24 mouse cellular contexts compared by ENCODE assay signal in the genomic region with DNA sequence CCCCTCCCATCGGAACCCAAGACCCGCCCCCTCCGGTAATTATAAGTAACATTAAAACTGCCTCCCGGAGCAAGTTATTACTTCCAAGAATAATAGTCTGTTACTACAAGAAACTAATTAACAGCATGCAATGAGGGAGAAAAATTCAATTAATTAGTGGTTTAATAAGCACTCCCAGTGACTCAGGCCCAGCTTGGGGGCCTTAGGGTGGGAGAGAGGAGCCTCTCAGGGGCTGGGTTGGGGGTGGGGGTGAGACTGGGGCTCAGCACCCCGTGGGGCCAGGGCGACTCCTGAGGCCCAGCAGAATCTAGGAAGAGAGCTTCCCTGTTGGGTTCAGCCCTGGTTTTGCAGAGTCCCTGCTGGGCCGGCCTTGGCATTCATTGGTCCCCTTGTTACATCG. TPM values are rescaled to one million over a fixed set of nuclear protein-coding genes. Genes with fewer than 3 reads are reported as not detected.
DNase-seq lines count a peak whose midpoint lies in the region; ATAC-seq and TF ChIP-seq lines count a peak whose summit lies in the region.
"Had no signal": no experiment of that assay in that cellular context is flagged by ENCODE, and none has a peak within 500 bp of the region (broad histone marks: within the 10 kb centered on the region; RNA-seq: fewer than 3 reads in every experiment).

No protein-coding gene starts in this region.

- DNase-seq in hindbrain, embryonic 14.5 days (ENCODE audit: low spot score), result no peak
- DNase-seq in hindbrain, embryonic 11.5 days (ENCODE audit: low spot score), result no peak
- peak; percentile 44 for DNase-seq in midbrain, postnatal 0 days (ENCODE audit: low spot score)
- DNase-seq in spleen, adult 12 weeks (ENCODE audit: low spot score), result no peak
- DNase-seq in cerebellum, adult 9-10 months, result no peak
- no peak for DNase-seq in urinary bladder, postnatal 25 days (ENCODE audit: low spot score)
- DNase-seq: adrenal gland, postnatal 36 days; cerebellum, adult 8-10 months; gastrocnemius, adult 2 months; heart, adult 11 months; kidney, adult 18-20 months; kidney, postnatal 14 days; layer of hippocampus, adult 9-11 months; lung, postnatal 10 days; thymus, postnatal 4 days had no signal

- H3K27me3 ChIP-seq in hindbrain, embryonic 14.5 days (ENCODE audit: control insufficient read depth, insufficient read depth, low read length), result no peaks in the 10 kb centered on the region
- no peaks in the 10 kb centered on the region for H3K27me3 ChIP-seq in hindbrain, embryonic 11.5 days (ENCODE audit: control insufficient read depth, insufficient read depth, low read length)
- H3K27me3 ChIP-seq in E14TG2a.4 (ENCODE audit: insufficient read depth, low read length), result peaks cover 14% of the 10 kb centered on the region
- H3K27me3 ChIP-seq in forebrain, embryonic 12.5 days, result peaks cover 61% of the 10 kb centered on the region
- 0 out of 2 replicates have a peak, but pooled peaks cover 6% of the 10 kb centered on the region for H3K27me3 ChIP-seq in midbrain, postnatal 0 days (ENCODE audit: insufficient read depth, low read length)
- H3K27me3 ChIP-seq: Patski had no signal

- WGBS in hindbrain, embryonic 14.5 days, result 29% methylated on average over 8 of the region's 8 CpGs
- 39% methylated on average over 8 of the region's 8 CpGs for WGBS in hindbrain, embryonic 11.5 days
- 24% methylated on average over 8 of the region's 8 CpGs for WGBS in forebrain, embryonic 12.5 days
- WGBS in midbrain, postnatal 0 days, result 31% methylated on average over 8 of the region's 8 CpGs

- H3K9ac ChIP-seq in hindbrain, embryonic 14.5 days, result no peak overlapping the region
- H3K9ac ChIP-seq in hindbrain, embryonic 11.5 days (ENCODE audit: low read depth, low read length), result no peak overlapping the region
- H3K9ac ChIP-seq in forebrain, embryonic 12.5 days, result no peak overlapping the region
- H3K9ac ChIP-seq in midbrain, postnatal 0 days (replicated peaks; ENCODE audit: low read length, poor library complexity, severe bottlenecking), result no peak overlapping the region
- H3K9ac ChIP-seq: embryonic facial prominence, embryonic 13.5 days; heart, embryonic 13.5 days had no signal

- peaks cover 8% of the 10 kb centered on the region; the same call in 1 of the 2 replicates for H3K4me1 ChIP-seq in hindbrain, embryonic 14.5 days (replicated peaks; ENCODE audit: control insufficient read depth, insufficient read depth, low read length)
- H3K4me1 ChIP-seq in hindbrain, embryonic 11.5 days (replicated peaks; ENCODE audit: control insufficient read depth, insufficient read depth, low read length), result no peaks in the 10 kb centered on the region
- H3K4me1 ChIP-seq in E14TG2a.4 (replicated peaks; ENCODE audit: low read depth, low read length), result peaks cover 38% of the 10 kb centered on the region
- peaks cover 13% of the 10 kb centered on the region for H3K4me1 ChIP-seq in forebrain, embryonic 12.5 days
- no peaks in the 10 kb centered on the region for H3K4me1 ChIP-seq in midbrain, postnatal 0 days (ENCODE audit: insufficient read depth, low read length)
- H3K4me1 ChIP-seq: heart, embryonic 13.5 days; megakaryocyte, embryonic 14.5 days had no signal

- H3K36me3 ChIP-seq in hindbrain, embryonic 14.5 days (replicated peaks; ENCODE audit: control insufficient read depth, insufficient read depth), result no peaks in the 10 kb centered on the region
- H3K36me3 ChIP-seq in hindbrain, embryonic 11.5 days (ENCODE audit: control insufficient read depth, insufficient read depth, low read length), result no peaks in the 10 kb centered on the region
- H3K36me3 ChIP-seq in E14TG2a.4 (ENCODE audit: insufficient read depth, low read length), result no peaks in the 10 kb centered on the region
- H3K36me3 ChIP-seq in forebrain, embryonic 12.5 days (replicated peaks), result no peaks in the 10 kb centered on the region
- H3K36me3 ChIP-seq in midbrain, postnatal 0 days (ENCODE audit: insufficient read depth, low read length), result no peaks in the 10 kb centered on the region
- H3K36me3 ChIP-seq: embryonic facial prominence, embryonic 13.5 days; heart, embryonic 13.5 days had no signal

- H3K4me2 ChIP-seq in hindbrain, embryonic 14.5 days (replicated peaks), result no peak overlapping the region
- no peak overlapping the region for H3K4me2 ChIP-seq in hindbrain, embryonic 11.5 days (replicated peaks; ENCODE audit: low read depth, low read length)
- no peak overlapping the region for H3K4me2 ChIP-seq in forebrain, embryonic 12.5 days
- H3K4me2 ChIP-seq in midbrain, postnatal 0 days (ENCODE audit: low read depth, low read length, poor library complexity, severe bottlenecking), result no peak overlapping the region
- H3K4me2 ChIP-seq: embryonic facial prominence, embryonic 13.5 days; heart, embryonic 13.5 days had no signal

- ATAC-seq in hindbrain, embryonic 14.5 days (ENCODE audit: low FRiP score), result 0 out of 2 replicates have a peak, but pooled peaks have one; percentile 28
- ATAC-seq in hindbrain, embryonic 11.5 days (ENCODE audit: low FRiP score), result no peak
- peak; percentile 67; the same call in 1 of the 2 replicates for ATAC-seq in forebrain, embryonic 12.5 days (ENCODE audit: low FRiP score)
- ATAC-seq in midbrain, postnatal 0 days (ENCODE audit: low FRiP score), result no peak
- ATAC-seq: Patski had no signal

- TF ChIP-seq CTCF in E14TG2a.4 (conservative IDR thresholded peaks at IDR 0.05; ENCODE audit: low read length), result no peak
- no peak for TF ChIP-seq CTCF in midbrain, postnatal 0 days (IDR thresholded peaks at IDR 0.05)

- H3K27ac ChIP-seq in hindbrain, embryonic 14.5 days, result no peak overlapping the region
- H3K27ac ChIP-seq in hindbrain, embryonic 11.5 days (ENCODE audit: low read depth, low read length), result no peak overlapping the region
- H3K27ac ChIP-seq in forebrain, embryonic 12.5 days, result no peak overlapping the region
- H3K27ac ChIP-seq in midbrain, postnatal 0 days (ENCODE audit: low read depth, low read length), result no peak overlapping the region
- H3K27ac ChIP-seq: embryonic facial prominence, embryonic 13.5 days; gastrocnemius, adult 2 months; heart, embryonic 13.5 days had no signal

- H3K9me3 ChIP-seq in hindbrain, embryonic 14.5 days (ENCODE audit: control insufficient read depth, low read length), result no peaks in the 10 kb centered on the region
- H3K9me3 ChIP-seq in hindbrain, embryonic 11.5 days (ENCODE audit: control insufficient read depth, low read length), result no peaks in the 10 kb centered on the region
- no peaks in the 10 kb centered on the region for H3K9me3 ChIP-seq in E14TG2a.4 (ENCODE audit: low read length)
- no peaks in the 10 kb centered on the region for H3K9me3 ChIP-seq in forebrain, embryonic 12.5 days
- H3K9me3 ChIP-seq in midbrain, postnatal 0 days (ENCODE audit: low read length), result no peaks in the 10 kb centered on the region
- H3K9me3 ChIP-seq: embryonic facial prominence, embryonic 13.5 days; heart, embryonic 13.5 days had no signal

- H3K4me3 ChIP-seq in hindbrain, embryonic 14.5 days (replicated peaks; ENCODE audit: low read length), result no peak overlapping the region
- H3K4me3 ChIP-seq in hindbrain, embryonic 11.5 days (ENCODE audit: low read depth, low read length), result no peak overlapping the region
- H3K4me3 ChIP-seq in E14TG2a.4 (replicated peaks; ENCODE audit: low read length), result 0 out of 2 replicates have a peak overlapping the region, but pooled peaks have one; percentile 17
- H3K4me3 ChIP-seq in forebrain, embryonic 12.5 days (replicated peaks), result no peak overlapping the region
- no peak overlapping the region for H3K4me3 ChIP-seq in midbrain, postnatal 0 days (ENCODE audit: low read depth, low read length)
- H3K4me3 ChIP-seq: embryonic facial prominence, embryonic 13.5 days; gastrocnemius, adult 2 months; heart, embryonic 13.5 days; megakaryocyte, embryonic 14.5 days; myocyte had no signal

RNA-seq across cellular contexts. Expression of gene Fbxo2, which starts 21.9 kb away (rescaled TPM):
- polyA plus RNA-seq in hindbrain, embryonic 14.5 days (2014; fragmentation: Nextera tagmentation; extraction: Ambion mirVana), result 13.1 and 14.0 TPM in 2 replicates
- polyA plus RNA-seq in hindbrain, embryonic 11.5 days (2014; fragmentation: Nextera tagmentation; extraction: Ambion mirVana), result 3.0 and 3.2 TPM in 2 replicates
- 1.2 and 1.5 TPM in 2 replicates for polyA plus RNA-seq in forebrain, embryonic 12.5 days (2016; fragmentation: Nextera tagmentation; extraction: Ambion mirVana)
- total RNA-seq in midbrain, postnatal 0 days (2014; rRNA removed), result 13.5 and 17.5 TPM in 2 replicates
- polyA plus RNA-seq in midbrain, postnatal 0 days (2015; fragmentation: Nextera tagmentation; extraction: Ambion mirVana), result 17.0 and 18.1 TPM in 2 replicates
- total RNA-seq: hematopoietic stem cell, adult 5-6 weeks had no signal
- polyA plus RNA-seq: liver, embryonic 16.5 days had no signal

RNA-seq across cellular contexts. Expression of gene Fbxo44, which starts 22.1 kb away (rescaled TPM):
- polyA plus RNA-seq in hindbrain, embryonic 14.5 days (2014; fragmentation: Nextera tagmentation; extraction: Ambion mirVana), result 98.6 and 101 TPM in 2 replicates
- 82.2 and 82.5 TPM in 2 replicates for polyA plus RNA-seq in hindbrain, embryonic 11.5 days (2014; fragmentation: Nextera tagmentation; extraction: Ambion mirVana)
- polyA plus RNA-seq in forebrain, embryonic 12.5 days (2016; fragmentation: Nextera tagmentation; extraction: Ambion mirVana), result 57.5 and 60.5 TPM in 2 replicates
- 169 and 189 TPM in 2 replicates for total RNA-seq in midbrain, postnatal 0 days (2014; rRNA removed)
- 107 and 116 TPM in 2 replicates for polyA plus RNA-seq in midbrain, postnatal 0 days (2015; fragmentation: Nextera tagmentation; extraction: Ambion mirVana)

RNA-seq across cellular contexts. Expression of gene Fbxo6, which starts 30.4 kb away (rescaled TPM):
- polyA plus RNA-seq in hindbrain, embryonic 14.5 days (2014; fragmentation: Nextera tagmentation; extraction: Ambion mirVana), result 18.1 and 18.3 TPM in 2 replicates
- polyA plus RNA-seq in hindbrain, embryonic 11.5 days (2014; fragmentation: Nextera tagmentation; extraction: Ambion mirVana), result 14.6 and 15.5 TPM in 2 replicates
- 14.9 and 16.4 TPM in 2 replicates for polyA plus RNA-seq in forebrain, embryonic 12.5 days (2016; fragmentation: Nextera tagmentation; extraction: Ambion mirVana)
- total RNA-seq in midbrain, postnatal 0 days (2014; rRNA removed), result 23.4 and 27.7 TPM in 2 replicates
- polyA plus RNA-seq in midbrain, postnatal 0 days (2015; fragmentation: Nextera tagmentation; extraction: Ambion mirVana), result 23.6 and 25.8 TPM in 2 replicates

RNA-seq across cellular contexts. Expression of gene Draxin, which starts 51.9 kb away (rescaled TPM):
- polyA plus RNA-seq in hindbrain, embryonic 14.5 days (2014; fragmentation: Nextera tagmentation; extraction: Ambion mirVana), result 16.9 and 17.4 TPM in 2 replicates
- polyA plus RNA-seq in hindbrain, embryonic 11.5 days (2014; fragmentation: Nextera tagmentation; extraction: Ambion mirVana), result 12.8 and 13.8 TPM in 2 replicates
- 6.4 and 8.0 TPM in 2 replicates for polyA plus RNA-seq in forebrain, embryonic 12.5 days (2016; fragmentation: Nextera tagmentation; extraction: Ambion mirVana)
- 23.9 and 29.5 TPM in 2 replicates for total RNA-seq in midbrain, postnatal 0 days (2014; rRNA removed)
- polyA plus RNA-seq in midbrain, postnatal 0 days (2015; fragmentation: Nextera tagmentation; extraction: Ambion mirVana), result 4.3 and 5.0 TPM in 2 replicates
- total RNA-seq: hematopoietic stem cell, adult 5-6 weeks had no signal

RNA-seq across cellular contexts. Expression of gene Mad2l2, which starts 52.2 kb away (rescaled TPM):
- polyA plus RNA-seq in hindbrain, embryonic 14.5 days (2014; fragmentation: Nextera tagmentation; extraction: Ambion mirVana), result 114 and 124 TPM in 2 replicates
- polyA plus RNA-seq in hindbrain, embryonic 11.5 days (2014; fragmentation: Nextera tagmentation; extraction: Ambion mirVana), result 82.5 and 88.2 TPM in 2 replicates
- polyA plus RNA-seq in forebrain, embryonic 12.5 days (2016; fragmentation: Nextera tagmentation; extraction: Ambion mirVana), result 76.1 and 81.6 TPM in 2 replicates
- 42.0 and 51.7 TPM in 2 replicates for total RNA-seq in midbrain, postnatal 0 days (2014; rRNA removed)
- 84.0 and 89.1 TPM in 2 replicates for polyA plus RNA-seq in midbrain, postnatal 0 days (2015; fragmentation: Nextera tagmentation; extraction: Ambion mirVana)

Comparison
In these comparisons a context has a peak if more than half of its experiments do, and no peak if none do; other contexts are left out.
1. ATAC-seq: peak in hindbrain, embryonic 14.5 days (single experiment) and forebrain, embryonic 12.5 days (single experiment); none in hindbrain, embryonic 11.5 days (single experiment) and midbrain, postnatal 0 days (single experiment).